Mouse (Mus musculus): Measurements from ENCODE around the gene Wdr20. TPM values are rescaled to one million over a fixed set of nuclear protein-coding genes. Genes with fewer than 3 reads are reported as not detected.
"Not testable (repeated sequence)": the region's sequence is repeated elsewhere in the genome, so short reads cannot be mapped to it uniquely, and the experiment has no call there.

Wdr20 gene
- polyA plus RNA-seq (2017; shearing (Covaris generic)), result 10 to 100 TPM; 30.2 to 34.0 TPM

DNA sequence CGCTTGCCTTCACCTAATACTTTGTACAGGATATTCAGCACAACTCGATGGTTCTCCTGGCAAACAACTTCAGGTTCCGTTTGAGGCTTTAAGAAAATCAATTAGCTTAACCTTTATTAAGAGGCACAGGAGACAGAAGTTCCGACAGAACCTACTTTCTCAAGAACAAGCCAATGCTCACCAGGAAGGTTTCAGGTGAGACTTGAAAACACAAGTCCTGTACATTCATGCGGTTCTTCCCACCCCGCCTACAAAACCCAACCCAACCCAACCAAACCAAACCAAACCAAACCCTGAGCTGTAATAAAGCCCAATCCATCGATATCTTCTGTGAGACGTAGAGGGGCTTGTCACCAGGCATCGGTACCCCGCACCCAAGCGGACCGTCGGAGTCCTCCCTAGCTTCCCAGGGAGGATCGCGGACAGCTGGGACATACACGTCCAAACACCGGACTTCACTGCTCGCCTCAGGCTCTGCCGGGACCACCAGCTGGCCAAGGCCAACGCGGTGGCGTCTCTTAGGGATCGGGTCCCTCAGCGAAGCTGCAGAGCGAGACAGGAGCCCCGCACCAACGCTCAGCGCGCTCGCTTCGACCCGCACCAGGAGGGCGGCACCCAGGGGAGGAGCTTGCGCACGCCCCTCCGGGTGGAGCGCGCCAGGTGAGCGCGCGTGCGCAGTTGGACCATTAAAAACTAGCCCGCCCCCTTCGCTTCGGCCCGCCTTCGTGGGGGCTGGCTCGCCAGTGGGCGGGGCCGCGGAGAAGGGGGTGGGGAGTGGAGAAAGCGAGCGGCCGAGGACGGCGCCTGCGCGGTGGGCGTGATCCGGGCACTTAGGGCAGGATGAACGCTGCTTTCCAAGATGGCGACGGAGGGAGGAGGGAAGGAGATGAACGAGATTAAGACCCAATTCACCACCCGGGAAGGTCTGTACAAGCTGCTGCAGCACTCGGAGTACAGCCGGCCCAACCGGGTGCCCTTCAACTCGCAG, at the start of gene Wdr20:
Gene Wdr20 (plus strand): TSS at position 775 of the 988 bp plus-strand sequence.
- peak; percentile 86 for ATAC-seq

DNA sequence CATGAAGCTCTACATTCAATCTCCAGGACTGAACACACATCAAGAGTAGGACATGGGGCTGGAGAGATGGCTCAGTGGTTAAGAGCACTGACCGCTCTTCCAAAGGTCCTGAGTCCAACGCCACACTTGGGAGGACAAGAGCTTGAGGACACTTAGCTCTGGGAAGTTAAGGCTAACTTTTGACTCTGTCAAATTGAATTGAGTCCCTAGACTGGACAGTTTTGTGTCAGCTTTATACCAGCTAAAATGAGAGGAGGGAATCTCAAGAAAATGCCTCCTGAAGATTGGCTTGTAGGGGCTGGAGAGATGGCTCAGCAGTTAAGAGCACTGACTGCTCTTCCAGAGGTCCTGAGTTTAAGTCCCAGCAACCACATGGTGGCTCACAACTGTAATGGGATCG, 48.8 kb upstream of the Wdr20 start:
- ATAC-seq, result not testable (repeated sequence)

DNA sequence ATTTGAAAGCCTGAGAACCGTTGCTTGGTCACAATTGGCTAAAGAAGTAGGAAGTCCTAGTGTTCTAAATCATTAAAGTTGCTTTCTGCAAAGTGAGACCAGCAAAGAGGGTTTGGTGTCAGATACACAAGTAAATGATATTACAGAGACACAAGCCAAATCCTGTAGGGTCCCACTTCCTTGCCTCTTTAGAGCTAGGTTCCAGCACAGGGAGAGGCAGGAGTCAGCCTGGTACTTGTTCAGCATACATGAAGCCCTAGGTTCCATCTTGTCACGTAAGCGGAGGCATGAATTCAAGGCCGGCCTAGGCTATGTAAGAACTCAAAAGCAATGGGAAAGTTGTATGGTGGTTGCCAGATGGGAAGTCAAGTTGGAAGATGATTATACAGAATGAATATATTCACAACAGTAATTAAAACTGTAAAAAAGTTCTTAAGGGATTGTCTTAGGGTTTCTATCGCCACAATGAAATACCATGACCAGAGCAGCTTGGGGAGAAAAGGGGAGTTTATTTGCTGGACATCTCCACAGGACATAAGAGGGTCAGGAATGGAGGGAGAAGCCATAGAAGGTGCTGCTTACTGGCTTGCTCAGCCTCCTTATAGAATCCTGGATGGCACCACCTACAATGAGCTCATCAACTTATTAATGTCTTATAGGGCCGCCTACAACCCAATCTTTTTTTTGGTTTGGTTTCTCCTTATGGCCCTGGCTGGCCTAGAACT, 47.7 kb upstream of the Wdr20 start:
- ATAC-seq, result no peak

DNA sequence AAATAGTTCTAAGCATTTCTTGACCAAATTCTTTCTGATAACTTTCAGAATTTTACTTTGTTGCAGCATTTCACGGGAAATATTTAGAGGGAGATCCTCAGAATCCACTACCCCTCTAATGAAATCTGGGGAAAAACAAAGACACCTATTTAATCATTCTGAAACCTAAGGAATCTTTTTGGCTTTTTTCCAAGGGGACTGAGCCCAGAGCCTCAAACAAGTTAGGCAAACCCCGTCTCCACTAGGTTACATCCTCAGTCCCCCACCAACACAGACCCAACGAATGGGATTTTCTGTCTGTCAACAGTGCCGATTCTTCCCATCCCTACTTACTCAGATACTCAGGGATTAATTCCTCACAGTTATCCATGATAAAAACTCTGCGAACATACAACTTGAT, 44.4 kb upstream of the Wdr20 start:
- ATAC-seq, result not testable (repeated sequence)

DNA sequence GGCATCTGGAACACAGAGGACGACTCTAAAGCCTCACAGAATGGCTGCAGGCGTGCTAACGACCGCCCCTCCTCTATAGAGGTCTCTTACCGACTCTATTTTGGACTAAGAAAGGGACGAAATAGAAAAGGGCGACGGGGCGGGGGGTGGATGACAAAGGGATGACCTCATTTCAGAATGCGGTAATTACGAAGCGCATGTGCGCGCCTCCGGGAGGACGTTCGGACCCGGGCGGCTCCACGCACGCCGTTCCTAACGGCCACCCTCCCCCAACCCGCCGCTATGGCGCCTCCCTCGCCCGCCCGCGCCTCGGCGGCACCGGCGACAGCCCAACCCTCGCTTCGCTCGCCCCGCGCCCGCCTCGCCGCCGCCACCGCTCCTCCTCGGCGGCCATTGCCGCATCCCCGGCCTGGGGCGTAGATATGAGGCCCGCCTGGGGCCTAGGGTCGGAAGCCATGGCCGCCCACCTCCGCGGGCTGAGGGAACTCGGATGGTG, 42.0 kb upstream of the Wdr20 start:
- peak; percentile 34 for ATAC-seq

DNA sequence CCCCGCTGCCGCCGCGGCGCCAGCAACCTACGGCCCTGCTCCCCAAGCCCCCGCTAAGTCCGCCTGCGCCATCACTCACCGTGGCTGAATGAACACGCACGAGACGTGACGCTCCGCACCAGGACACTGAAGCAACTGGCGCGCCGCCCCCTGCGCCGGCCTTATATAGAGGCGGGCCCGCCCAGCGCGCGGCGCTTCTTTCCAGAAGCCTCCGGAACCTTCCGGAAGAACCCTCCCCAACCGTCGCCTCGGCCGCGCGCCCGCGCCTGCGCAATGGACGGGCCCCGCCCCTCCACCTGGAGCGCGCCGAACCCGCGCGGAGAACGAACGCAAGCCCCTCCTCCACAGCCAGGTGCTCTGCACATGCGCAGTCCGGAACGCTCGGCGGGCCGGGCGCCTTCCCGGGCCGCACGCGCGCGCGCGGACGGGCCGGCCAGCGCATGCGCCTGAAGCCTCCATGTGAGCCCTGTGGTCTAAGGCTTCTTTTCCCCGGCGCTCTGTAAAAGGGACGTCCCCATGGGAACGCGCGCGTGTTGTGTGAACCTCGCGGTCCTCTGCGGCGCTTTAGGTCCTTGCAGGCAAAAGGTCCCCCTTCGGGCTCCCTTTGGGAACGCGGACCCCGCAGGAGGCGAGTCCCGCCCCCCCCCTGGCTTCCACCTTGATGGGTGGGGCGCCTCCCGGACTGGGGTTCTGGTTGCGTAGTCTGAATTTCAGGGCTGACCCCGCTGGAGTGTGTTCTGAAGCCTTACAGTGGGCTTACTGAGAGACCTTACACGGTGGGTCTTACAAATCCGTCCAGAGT, 41.4 kb upstream of the Wdr20 start:
- ATAC-seq, result peak; percentile 77

DNA sequence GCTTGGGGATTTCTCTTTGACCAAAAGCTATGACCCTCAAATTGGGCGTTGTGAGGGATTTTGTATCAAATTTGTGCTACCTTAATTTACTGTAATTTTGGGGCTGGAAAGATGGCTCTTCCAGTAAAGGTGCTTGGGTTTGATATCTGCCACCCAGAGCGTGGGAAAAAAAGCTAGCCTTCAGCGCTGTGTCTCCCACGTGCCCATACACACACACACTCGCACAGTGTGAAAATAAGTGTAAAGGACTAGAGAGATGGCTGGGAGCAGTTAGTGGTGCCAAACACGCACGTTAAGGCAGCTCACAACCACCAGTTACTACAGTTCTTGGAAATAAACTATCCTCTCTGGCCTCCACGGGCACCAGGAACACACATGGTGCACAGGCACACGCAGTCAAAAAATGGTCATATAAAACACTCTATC, 40.8 kb upstream of the Wdr20 start:
- no peak for ATAC-seq

DNA sequence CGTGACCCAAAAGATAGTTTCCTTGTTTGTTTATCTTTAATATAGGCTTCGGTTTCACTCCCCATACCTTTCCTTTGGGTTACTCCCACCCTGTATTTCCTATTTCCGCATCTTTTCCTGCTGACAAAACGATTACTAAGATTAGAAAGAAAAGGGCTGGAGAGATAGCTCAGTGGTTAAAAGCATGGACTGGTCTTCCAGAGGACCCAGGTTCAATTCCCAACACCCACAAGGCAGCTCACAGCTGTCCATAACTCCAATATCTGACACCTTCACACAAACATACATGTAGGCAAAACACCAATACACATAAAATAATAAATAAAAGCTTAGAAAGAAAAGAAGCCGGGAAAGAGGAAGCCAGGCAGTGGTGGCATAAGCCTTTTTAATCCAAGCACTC, 40.3 kb upstream of the Wdr20 start:
- no peak for ATAC-seq

DNA sequence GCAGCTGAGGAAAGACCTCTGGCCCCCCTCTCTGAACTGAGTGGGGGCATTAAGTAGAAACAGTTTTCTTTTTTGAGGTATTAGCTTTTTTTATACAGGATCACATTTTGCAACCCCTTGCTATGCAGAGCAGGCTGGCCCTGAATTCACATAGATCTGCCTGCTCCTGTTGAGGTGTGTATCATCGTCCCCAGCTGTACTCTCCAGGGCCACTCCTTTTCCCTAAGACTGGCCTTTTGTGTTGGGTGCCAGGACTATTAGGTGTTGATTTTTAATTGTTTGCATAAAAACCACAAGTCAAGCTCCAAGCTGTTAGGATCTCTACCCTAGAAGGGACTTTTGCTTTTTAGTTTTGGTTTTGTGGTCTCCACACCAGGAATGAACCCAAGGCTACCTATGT, 39.7 kb upstream of the Wdr20 start:
- no peak for ATAC-seq

DNA sequence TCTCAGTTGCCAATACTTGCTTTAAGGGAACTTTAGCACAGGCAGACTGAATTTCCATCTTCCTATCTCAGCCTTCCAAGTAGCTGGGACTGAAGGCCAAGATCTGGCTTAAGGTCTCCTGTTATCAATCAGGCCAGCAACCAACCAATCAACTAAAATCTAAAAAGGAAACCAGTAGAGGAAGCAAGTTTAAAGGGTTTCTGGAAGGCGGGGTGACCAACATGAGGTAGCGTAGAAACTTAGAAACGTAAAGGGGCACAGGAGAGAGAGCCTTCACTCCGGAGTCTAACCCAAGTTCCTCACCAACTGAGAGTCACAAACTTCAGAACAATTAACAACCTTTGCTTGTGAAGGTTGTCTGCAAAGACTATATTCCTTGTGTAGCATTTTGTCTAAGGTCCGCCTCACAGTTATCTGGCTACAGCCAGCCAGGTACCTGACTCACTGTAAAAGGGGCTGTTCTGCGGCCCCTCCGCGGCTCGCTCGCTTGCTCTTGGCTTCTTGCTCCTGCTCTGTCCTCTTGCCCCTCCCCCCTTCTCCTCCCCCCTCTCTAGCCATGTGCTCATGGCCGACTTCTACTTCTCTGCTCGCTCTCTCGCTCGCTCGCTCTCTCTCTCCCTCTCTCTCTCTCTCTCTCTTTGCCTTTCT, 39.1 kb upstream of the Wdr20 start:
- no peak for ATAC-seq

DNA sequence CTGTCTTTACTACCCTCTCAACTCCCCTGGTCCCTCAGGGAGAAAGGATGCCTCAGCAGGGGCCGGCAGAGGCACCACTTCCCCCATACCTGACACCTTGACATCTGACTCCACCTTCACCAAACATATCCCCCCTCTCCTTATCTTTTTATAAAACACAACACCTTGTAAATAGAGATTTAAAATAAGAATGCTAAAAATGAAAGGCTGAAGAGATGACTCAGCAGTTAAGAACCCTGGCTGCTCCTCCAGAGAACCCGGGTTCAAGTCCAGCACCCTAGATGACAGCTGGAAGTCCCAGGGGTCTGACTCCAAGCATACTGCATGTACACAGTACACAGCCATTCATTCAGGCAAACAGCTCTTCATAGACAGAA, 38.6 kb upstream of the Wdr20 start:
- ATAC-seq, result no peak

DNA sequence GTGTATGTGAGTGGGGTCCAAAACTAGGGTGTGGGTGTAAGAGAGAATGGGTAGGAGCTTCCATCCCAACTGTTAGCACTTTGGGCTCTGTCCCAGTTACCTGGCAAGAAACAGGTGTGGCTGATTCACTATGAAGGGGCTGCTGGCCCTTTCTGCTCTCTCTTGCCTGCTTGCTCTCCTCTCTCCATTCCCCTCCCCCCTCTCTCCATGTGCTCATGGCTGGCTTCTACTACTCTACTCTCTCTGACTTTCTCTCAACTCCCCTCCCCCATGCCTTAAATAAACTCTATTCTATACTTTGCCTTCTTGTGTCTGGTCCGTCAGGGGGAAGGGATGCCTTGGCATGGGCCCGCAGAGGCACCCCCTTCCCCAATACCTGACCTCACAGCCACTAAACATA, 37.0 kb upstream of the Wdr20 start:
- ATAC-seq, result no peak

DNA sequence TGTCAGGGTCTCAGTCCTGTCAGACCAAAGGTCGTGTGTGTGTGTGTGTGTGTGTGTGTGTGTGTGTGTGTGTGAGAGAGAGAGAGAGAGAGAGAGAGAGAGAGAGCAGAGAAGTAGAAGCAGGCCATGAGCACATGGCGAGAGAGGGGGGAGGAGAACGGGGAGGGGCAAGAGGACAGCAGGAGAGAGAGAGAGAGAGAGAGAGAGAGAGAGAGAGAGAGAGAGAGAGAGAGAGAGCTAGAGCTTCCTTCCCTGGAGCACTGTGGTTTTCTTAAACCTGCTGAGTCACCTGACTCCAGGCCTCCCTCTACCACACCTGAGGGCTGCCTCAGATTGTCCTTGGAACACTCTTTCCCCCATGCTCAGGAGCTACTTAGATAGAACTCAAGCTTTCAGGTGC, 36.4 kb upstream of the Wdr20 start:
- not testable (repeated sequence) for ATAC-seq

DNA sequence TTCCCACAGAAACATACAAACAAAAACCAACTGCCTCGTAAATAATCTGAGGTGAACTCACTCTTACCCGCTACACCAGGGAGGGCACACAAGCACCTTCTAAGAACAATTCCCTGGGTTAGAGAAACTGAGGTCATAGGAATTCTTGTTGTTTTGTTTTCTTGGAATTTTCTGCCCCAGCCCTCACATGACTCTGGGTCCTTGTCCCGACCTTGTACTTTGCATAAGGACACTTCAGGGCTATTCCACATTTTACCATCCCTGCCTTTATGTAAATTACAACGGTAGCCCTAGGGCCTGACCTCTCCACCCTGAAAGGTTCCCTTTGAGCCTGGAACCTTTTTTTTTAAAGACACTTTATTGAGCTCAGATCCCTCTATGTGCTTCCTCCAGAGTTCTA, 35.2 kb upstream of the Wdr20 start, which contains the start of gene Hsp90aa1:
Gene Hsp90aa1 (minus strand): TSS at position 173 of the 400 bp plus-strand sequence.
- ATAC-seq, result no peak

DNA sequence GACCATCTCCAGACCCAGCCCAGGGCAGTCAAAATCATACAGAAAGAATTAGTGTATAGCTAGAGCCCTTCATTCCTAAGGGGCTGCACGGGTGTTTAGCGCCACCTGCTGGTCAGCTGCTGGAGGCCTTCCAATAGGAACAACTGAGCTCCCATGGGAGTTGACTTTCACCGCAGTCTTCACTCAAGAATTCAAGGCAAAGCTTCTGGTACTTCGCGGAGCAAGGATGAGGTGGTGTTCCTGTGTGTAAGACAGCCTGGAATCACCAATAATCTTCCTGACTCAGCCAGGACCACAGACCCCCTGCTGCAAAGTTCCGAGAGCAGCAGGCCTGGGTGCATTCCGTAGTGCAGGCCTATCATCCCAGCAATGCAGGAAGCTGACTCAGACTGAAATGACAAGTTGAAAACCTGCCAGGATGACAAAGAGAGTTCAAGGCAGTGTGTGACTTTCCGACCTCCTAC, 34.7 kb upstream of the Wdr20 start:
- peak; percentile 73 for ATAC-seq

DNA sequence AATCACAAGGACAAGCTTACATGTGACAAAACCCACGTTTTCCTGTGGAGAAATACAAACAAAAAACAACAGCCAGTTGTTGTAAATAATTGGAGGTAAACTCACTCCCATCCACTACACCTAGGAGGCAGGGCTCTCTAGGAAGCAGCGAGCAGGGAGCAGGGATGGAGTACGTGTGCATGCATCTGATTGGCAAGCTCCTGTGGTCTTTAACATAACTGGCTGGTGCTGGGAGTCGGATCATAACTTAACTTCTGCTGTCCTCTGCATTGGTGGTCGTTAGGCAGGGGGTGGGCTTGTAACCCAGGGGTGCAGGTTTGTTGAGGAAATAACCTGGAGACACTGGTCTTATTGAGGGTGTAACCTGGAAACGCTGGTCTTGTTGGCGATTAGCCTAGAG, 34.1 kb upstream of the Wdr20 start:
- ATAC-seq, result no peak

DNA sequence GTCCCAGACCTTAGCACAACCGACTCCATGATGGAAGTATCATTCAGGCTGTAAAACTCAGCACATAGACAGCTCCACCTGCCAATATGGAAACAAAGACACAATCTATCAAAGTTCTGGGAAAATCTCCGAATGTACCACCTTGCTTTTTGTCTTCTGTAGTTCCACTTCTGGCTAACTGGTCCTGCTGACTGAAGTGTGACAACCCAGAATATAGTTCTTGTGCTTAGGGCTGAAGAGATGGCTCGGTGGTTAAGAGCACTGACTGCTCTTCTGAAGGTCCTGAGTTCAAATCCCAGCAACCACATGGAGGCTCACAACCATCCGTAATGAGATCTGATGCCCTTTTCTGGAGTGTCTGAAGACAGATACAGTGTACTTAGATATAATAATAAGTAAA, 32.3 kb upstream of the Wdr20 start:
- ATAC-seq, result not testable (repeated sequence)

DNA sequence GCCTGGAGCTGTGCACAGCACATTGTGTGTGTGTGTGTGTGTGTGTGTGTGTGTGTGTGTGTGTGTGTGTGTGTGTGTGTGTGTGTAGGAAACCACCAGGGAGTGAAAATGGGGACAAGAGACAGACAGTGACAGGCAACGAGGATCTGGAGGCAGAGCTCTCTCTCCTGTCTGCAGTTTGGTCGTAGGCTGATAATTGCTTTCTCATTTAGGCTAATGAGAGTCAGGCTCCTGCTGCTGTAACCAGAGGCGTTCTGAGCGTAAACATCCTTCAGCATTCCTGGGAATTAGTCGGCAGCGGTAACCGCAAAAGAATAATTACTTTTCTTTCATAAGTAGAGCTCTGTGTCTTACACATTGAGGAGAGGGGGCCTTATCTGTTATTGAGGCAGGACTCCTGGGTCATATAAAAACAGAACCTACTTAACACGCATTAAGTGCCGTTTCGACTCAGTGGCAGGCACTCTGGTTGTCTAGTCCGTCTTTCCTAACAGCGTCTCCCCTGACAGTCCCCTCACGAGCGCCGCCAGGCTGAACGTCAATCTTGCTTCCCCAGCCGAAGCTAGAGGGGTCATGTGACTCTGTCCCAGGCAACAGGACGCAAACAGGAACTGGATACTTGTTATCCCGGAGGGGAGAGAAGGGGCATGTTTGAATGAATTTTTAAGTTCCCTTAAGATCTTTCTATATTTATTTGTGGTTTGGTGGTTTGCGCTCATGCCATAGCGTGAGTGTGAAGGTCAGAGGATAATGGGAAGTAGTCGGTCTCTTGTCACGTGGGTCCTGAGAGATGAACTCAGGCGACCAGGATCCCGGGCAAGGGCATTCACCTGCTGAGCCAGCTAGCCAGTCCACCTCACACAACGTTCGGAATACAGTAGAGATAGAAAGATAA, 31.2 kb upstream of the Wdr20 start:
- peak; percentile 44 for ATAC-seq

DNA sequence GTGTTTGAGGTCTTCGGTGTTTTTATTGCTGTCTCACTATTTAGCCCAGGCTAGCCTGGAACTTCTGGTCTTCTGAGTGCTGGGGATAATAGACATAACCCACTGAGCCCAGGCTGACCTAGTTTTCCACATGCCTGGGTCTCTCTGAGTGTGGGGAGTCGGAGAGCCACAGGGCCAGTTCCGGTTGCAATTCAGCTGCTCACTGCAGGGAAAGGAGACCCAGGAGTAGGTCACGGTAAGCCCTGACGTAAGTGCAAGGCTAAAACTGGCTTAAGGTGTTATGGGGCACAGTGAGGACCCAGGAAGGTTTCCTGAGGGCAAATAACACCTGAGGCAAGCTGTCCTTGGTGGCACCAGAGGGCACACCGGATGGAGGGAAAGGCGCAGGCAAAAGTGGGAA, 30.3 kb upstream of the Wdr20 start:
- no peak for ATAC-seq

DNA sequence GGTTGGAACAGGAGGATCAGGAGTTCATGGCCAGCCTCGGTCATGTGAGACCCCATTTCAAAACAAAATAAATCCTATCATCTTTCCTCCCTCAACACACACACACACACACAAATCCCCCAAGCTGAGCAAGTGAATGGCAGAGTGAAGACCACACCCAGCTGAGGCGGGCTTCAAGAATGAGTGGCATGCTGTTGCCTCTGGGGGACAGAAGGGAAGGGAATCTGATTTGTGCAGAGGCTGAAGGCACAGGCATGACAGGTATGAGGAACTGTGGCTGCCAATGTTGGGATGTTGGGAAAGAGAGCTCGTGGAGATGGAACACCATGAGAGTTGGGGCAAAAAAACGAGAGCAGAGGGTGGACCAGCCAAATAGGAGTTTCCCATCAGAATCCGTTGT, 26.5 kb upstream of the Wdr20 start:
- ATAC-seq, result no peak

DNA sequence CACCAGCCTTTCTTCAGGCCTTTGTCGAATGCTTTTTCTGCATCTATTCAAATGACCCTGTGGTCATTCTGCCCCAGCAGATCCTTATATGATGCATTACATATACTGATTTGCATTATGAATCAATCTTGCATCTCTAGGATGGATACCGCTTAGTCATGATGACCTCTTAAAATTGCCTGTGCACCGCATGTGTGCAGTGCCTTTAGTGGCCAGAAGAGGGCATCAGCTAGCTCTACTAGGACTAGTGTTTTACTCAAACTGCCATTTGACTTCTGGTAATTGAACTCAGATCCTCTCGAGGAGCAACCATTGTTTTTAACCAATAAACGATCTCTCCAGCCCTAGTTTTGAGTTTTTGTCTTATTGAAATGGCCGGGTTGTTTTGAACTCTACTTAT, 24.0 kb upstream of the Wdr20 start:
- ATAC-seq, result no peak

All from CD4-positive, CD25-positive, alpha-beta regulatory T cell, adult 4 months (primary cell).